ENCODE assay signal across 9 mouse cellular contexts in the genomic region with DNA sequence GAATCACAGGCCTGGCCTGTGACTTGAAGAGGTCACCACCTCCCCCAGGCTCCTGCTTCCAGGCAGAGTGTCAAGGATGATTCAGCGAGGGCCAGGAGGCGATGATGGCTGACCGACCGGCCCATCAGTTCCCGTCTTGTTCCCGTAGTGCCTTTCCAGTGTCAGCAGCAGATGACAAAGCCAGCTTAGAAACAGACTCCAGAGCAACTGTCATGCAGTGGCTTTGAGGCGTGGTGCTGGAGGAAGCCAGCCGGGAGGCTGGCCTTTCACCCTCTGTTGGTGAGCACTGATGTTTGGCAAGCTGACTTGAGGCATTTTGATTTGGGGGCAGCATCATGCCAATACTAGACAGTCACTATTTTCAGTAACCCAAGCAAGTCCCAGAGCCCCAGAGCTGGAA. TPM values are rescaled to one million over a fixed set of nuclear protein-coding genes. Genes with fewer than 3 reads are reported as not detected.
DNase-seq lines count a peak whose midpoint lies in the region; ATAC-seq and TF ChIP-seq lines count a peak whose summit lies in the region.
"Had no signal": no experiment of that assay in that cellular context is flagged by ENCODE, and none has a peak within 500 bp of the region (broad histone marks: within the 10 kb centered on the region; RNA-seq: fewer than 3 reads in every experiment).

No protein-coding gene starts in this region.

- peak; percentile 41 to 57 for DNase-seq in cerebellum, adult 2 months
- DNase-seq in cerebellum, postnatal 4 days (ENCODE audit: low spot score in 2 of 2): no peak
- DNase-seq in spleen, adult 12 weeks (ENCODE audit: low spot score): no peak
- no peak for DNase-seq in yolk sac, embryonic 10.5 days (ENCODE audit: low spot score)
- DNase-seq: liver, embryonic 13.5 days had no signal

- no peaks in the 10 kb centered on the region for H3K27me3 ChIP-seq in cerebellum, adult 2 months (ENCODE audit: control insufficient read depth, insufficient read depth, low read length)
- peaks cover 51% of the 10 kb centered on the region for H3K27me3 ChIP-seq in megakaryocyte, embryonic 14.5 days (replicated peaks)
- H3K27me3 ChIP-seq in heart, embryonic 13.5 days (replicated peaks): peaks cover 87% of the 10 kb centered on the region
- H3K27me3 ChIP-seq in midbrain, embryonic 12.5 days: peaks cover 12% of the 10 kb centered on the region; the same call in 1 of the 2 replicates

- ATAC-seq in megakaryocyte, adult 5-6 weeks (ENCODE audit: poor library complexity, severe bottlenecking): no peak
- no peak for ATAC-seq in heart, embryonic 13.5 days (ENCODE audit: extremely low read depth, insufficient number of reproducible peaks, low FRiP score, low TSS enrichment)
- no peak for ATAC-seq in midbrain, embryonic 12.5 days (ENCODE audit: low FRiP score, low read depth)

- H3K9ac ChIP-seq in heart, embryonic 13.5 days: no peak overlapping the region
- 0 out of 2 replicates have a peak overlapping the region, but pooled peaks have one; percentile 37 for H3K9ac ChIP-seq in midbrain, embryonic 12.5 days (replicated peaks)
- H3K9ac ChIP-seq: liver, embryonic 13.5 days had no signal

- no peak for TF ChIP-seq CTCF in cerebellum, adult 2 months (IDR thresholded peaks at IDR 0.05; ENCODE audit: borderline replicate concordance, insufficient read depth, low read depth, low read length)

- H3K4me1 ChIP-seq in cerebellum, adult 2 months (ENCODE audit: control insufficient read depth, insufficient read depth, low read length): peaks cover 42% of the 10 kb centered on the region
- H3K4me1 ChIP-seq in megakaryocyte, embryonic 14.5 days: peaks cover 90% of the 10 kb centered on the region
- H3K4me1 ChIP-seq in heart, embryonic 13.5 days: peaks cover 94% of the 10 kb centered on the region
- peaks cover 93% of the 10 kb centered on the region for H3K4me1 ChIP-seq in midbrain, embryonic 12.5 days

- H3K4me2 ChIP-seq in heart, embryonic 13.5 days: peak overlapping the region; percentile 10; the same call in 1 of the 2 replicates
- peak overlapping the region; percentile 88 for H3K4me2 ChIP-seq in midbrain, embryonic 12.5 days (replicated peaks)
- H3K4me2 ChIP-seq: liver, embryonic 13.5 days had no signal

- H3K9me3 ChIP-seq in megakaryocyte, embryonic 14.5 days: no peaks in the 10 kb centered on the region
- no peaks in the 10 kb centered on the region for H3K9me3 ChIP-seq in heart, embryonic 13.5 days
- no peaks in the 10 kb centered on the region for H3K9me3 ChIP-seq in midbrain, embryonic 12.5 days
- H3K9me3 ChIP-seq: liver, embryonic 13.5 days had no signal

- no peak overlapping the region for H3K4me3 ChIP-seq in cerebellum, adult 2 months (replicated peaks; ENCODE audit: insufficient read depth, low read depth, low read length)
- H3K4me3 ChIP-seq in megakaryocyte, embryonic 14.5 days (replicated peaks): peak overlapping the region; percentile 33
- H3K4me3 ChIP-seq in heart, embryonic 13.5 days: no peak overlapping the region
- peak overlapping the region; percentile 97 for H3K4me3 ChIP-seq in midbrain, embryonic 12.5 days
- H3K4me3 ChIP-seq: liver, embryonic 13.5 days had no signal

- H3K27ac ChIP-seq in cerebellum, adult 2 months (ENCODE audit: insufficient read depth, low read length): no peak overlapping the region
- H3K27ac ChIP-seq in heart, embryonic 13.5 days (replicated peaks): no peak overlapping the region
- peak overlapping the region; percentile 90 for H3K27ac ChIP-seq in midbrain, embryonic 12.5 days (replicated peaks)
- H3K27ac ChIP-seq: liver, embryonic 13.5 days had no signal

- peaks cover 68% of the 10 kb centered on the region for H3K36me3 ChIP-seq in megakaryocyte, embryonic 14.5 days (replicated peaks; ENCODE audit: low read length)
- peaks cover 30% of the 10 kb centered on the region for H3K36me3 ChIP-seq in heart, embryonic 13.5 days
- H3K36me3 ChIP-seq in midbrain, embryonic 12.5 days: peaks cover 47% of the 10 kb centered on the region

- TF ChIP-seq POLR2A in cerebellum, adult 2 months (IDR thresholded peaks at IDR 0.05; ENCODE audit: borderline replicate concordance, insufficient read depth, low read length): no peak

- WGBS in cerebellum, adult 2 months: 26% methylated on average over 8 of the region's 8 CpGs
- 16% methylated on average over 8 of the region's 8 CpGs for WGBS in heart, embryonic 13.5 days
- WGBS in midbrain, embryonic 12.5 days: 12% methylated on average over 8 of the region's 8 CpGs

RNA-seq across cellular contexts. Expression of a gene that starts 6.3 kb away (rescaled TPM):
- polyA plus RNA-seq in cerebellum, adult 2 months (2012; rRNA removed): 50.6 and 62.0 TPM in 2 replicates
- polyA plus RNA-seq in megakaryocyte, embryonic 14.5 days (2012; ENCODE audit: insufficient read depth, low replicate concordance): 60.7 and 62.9 TPM in 2 replicates
- total RNA-seq in megakaryocyte, adult 5-6 weeks (2015): 113 and 146 TPM in 2 replicates
- total RNA-seq in megakaryocyte, adult 5-6 weeks (2017): 79.4 and 92.9 TPM in 2 replicates
- 7.3 and 9.1 TPM in 2 replicates for polyA plus RNA-seq in heart, embryonic 13.5 days (2015; fragmentation: Nextera tagmentation; extraction: Ambion mirVana)
- polyA plus RNA-seq in midbrain, embryonic 12.5 days (2016; fragmentation: Nextera tagmentation; extraction: Ambion mirVana): 65.9 and 71.9 TPM in 2 replicates

Comparison
In these comparisons a context has a peak if more than half of its experiments do, and no peak if none do; other contexts are left out.
1. DNase-seq: peak in cerebellum, adult 2 months (2 of 2); none in cerebellum, postnatal 4 days (0 of 2), spleen, adult 12 weeks (single experiment) and yolk sac, embryonic 10.5 days (single experiment).
2. H3K4me3 ChIP-seq: peak in megakaryocyte, embryonic 14.5 days (single experiment) and midbrain, embryonic 12.5 days (single experiment); none in cerebellum, adult 2 months (single experiment) and heart, embryonic 13.5 days (single experiment).